Mouse (Mus musculus) erythroblast, embryonic 14.5 days (primary cell): Measurements from ENCODE around the gene Tmbim7.

Experiments
- GATA1 ChIP-seq: IDR thresholded peaks from 2 replicates; pipeline ENCODE4 v1.6.1; 2012; ENCODE audit warnings: low read length, inconsistent platforms, mixed read lengths
- TAL1 ChIP-seq: IDR thresholded peaks from 3 replicates; pipeline ENCODE4 v1.6.1; 2012; ENCODE audit warnings: low read length, inconsistent platforms, mixed read lengths

DNA sequence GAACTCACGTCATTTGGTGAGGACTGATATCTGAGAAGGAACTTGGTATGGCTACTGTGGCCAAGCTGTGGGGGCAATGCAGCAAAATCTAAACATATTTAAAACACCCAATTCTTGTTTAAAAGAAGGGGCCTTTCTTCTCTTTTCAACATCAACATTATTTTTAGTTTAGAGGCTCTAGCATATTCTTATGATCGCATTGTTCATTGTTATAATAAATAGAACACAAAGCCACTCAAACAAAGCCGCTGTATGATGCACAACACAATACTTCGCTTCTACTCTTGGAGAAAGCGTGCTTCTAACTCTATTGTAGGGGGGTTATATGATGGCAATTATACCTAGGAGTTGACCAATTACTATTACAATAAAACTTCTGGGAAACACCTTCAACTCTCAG lies 64.8 kb downstream of the Tmbim7 start:
- TF ChIP-seq TAL1: no peak
- TF ChIP-seq GATA1: no peak
